Mouse (Mus musculus): ENCODE results near the gene Depdc7. TPM values are rescaled to one million over a fixed set of nuclear protein-coding genes. Genes with fewer than 3 reads are reported as not detected.

Gene Depdc7
- polyA plus RNA-seq, 1 experiment from 2014 or later, result 8.1 TPM

GRCm38 (mm10) chr2:104743160-104743559, 482 bp upstream of the Depdc7 start:
- DNase-seq (ENCODE audit: low spot score), result no peak
- Histone ChIP-seq H3K9ac (ENCODE audit: low read depth, low read length) (peak overlapping the region; percentile 79; the same call in 1 of the 2 replicates), H3K4me3 (ENCODE audit: low read depth, low read length) (peak overlapping the region; percentile 71), H3K9me3 (ENCODE audit: control insufficient read depth, low read length) (no peaks in the 10 kb centered on the region), H3K27me3 (replicated peaks; ENCODE audit: control insufficient read depth, insufficient read depth, low read length) (peaks cover 11% of the 10 kb centered on the region; the same call in 1 of the 2 replicates), H3K36me3 (ENCODE audit: control insufficient read depth, insufficient read depth, low read length) (no peaks in the 10 kb centered on the region), H3K4me1 (ENCODE audit: control insufficient read depth, insufficient read depth, low read length) (peaks cover 8% of the 10 kb centered on the region; the same call in 1 of the 2 replicates), H3K27ac (replicated peaks; ENCODE audit: low read depth, low read length) (no peak overlapping the region), H3K4me2 (ENCODE audit: low read depth, low read length) (peak overlapping the region; percentile 92)
- 20% methylated on average over 7 of the region's 7 CpGs for WGBS
- no peak for ATAC-seq (ENCODE audit: low read depth)

- Histone ChIP-seq H3K36me3 (ENCODE audit: control insufficient read depth, insufficient read depth, low read length) (no peaks in the 10 kb centered on the region), H3K4me1 (ENCODE audit: control insufficient read depth, insufficient read depth, low read length) (peaks cover 8% of the 10 kb centered on the region; the same call in 1 of the 2 replicates), H3K4me2 (ENCODE audit: low read depth, low read length) (peak overlapping the region; percentile 92), H3K4me3 (ENCODE audit: low read depth, low read length) (peak overlapping the region; percentile 71), H3K9me3 (ENCODE audit: control insufficient read depth, low read length) (no peaks in the 10 kb centered on the region), H3K9ac (ENCODE audit: low read depth, low read length) (peak overlapping the region; percentile 79), H3K27me3 (replicated peaks; ENCODE audit: control insufficient read depth, insufficient read depth, low read length) (peaks cover 11% of the 10 kb centered on the region; the same call in 1 of the 2 replicates), H3K27ac (replicated peaks; ENCODE audit: low read depth, low read length) (no peak overlapping the region)
- DNase-seq (ENCODE audit: low spot score), result peak; percentile 38
- no peak for ATAC-seq (ENCODE audit: low read depth)
- WGBS, result 5% methylated on average over 37 of the region's 46 CpGs
Measured at GRCm38 (mm10) chr2:104741896-104742740, 560 bp downstream of the Depdc7 start.

- no peak overlapping the region for H3K9ac ChIP-seq (ENCODE audit: low read depth, low read length)
- peaks cover 11% of the 10 kb centered on the region; the same call in 1 of the 2 replicates for H3K27me3 ChIP-seq (replicated peaks; ENCODE audit: control insufficient read depth, insufficient read depth, low read length)
- DNase-seq (ENCODE audit: low spot score) (peak; percentile 41), ATAC-seq (ENCODE audit: low read depth) (no peak)
- H3K27ac ChIP-seq (replicated peaks; ENCODE audit: low read depth, low read length), result no peak overlapping the region
- H3K9me3 ChIP-seq (ENCODE audit: control insufficient read depth, low read length), result no peaks in the 10 kb centered on the region
- no peak overlapping the region for H3K4me3 ChIP-seq (ENCODE audit: low read depth, low read length)
- peaks cover 8% of the 10 kb centered on the region; the same call in 1 of the 2 replicates for H3K4me1 ChIP-seq (ENCODE audit: control insufficient read depth, insufficient read depth, low read length)
- no peaks in the 10 kb centered on the region for H3K36me3 ChIP-seq (ENCODE audit: control insufficient read depth, insufficient read depth, low read length)
- H3K4me2 ChIP-seq (ENCODE audit: low read depth, low read length), result peak overlapping the region; percentile 20
- 30% methylated on average over 7 of the region's 7 CpGs for WGBS
Measured at GRCm38 (mm10) chr2:104741015-104741758, 1.5 kb downstream of the Depdc7 start.

- WGBS, result 54% methylated on average over 7 of the region's 7 CpGs
- no peak for DNase-seq (ENCODE audit: low spot score)
- Histone ChIP-seq H3K9ac (ENCODE audit: low read depth, low read length) (no peak overlapping the region), H3K4me2 (ENCODE audit: low read depth, low read length) (no peak overlapping the region), H3K9me3 (ENCODE audit: control insufficient read depth, low read length) (no peaks in the 10 kb centered on the region), H3K4me3 (ENCODE audit: low read depth, low read length) (no peak overlapping the region), H3K27ac (replicated peaks; ENCODE audit: low read depth, low read length) (no peak overlapping the region), H3K4me1 (ENCODE audit: control insufficient read depth, insufficient read depth, low read length) (peaks cover 8% of the 10 kb centered on the region; the same call in 1 of the 2 replicates), H3K36me3 (ENCODE audit: control insufficient read depth, insufficient read depth, low read length) (no peaks in the 10 kb centered on the region), H3K27me3 (replicated peaks; ENCODE audit: control insufficient read depth, insufficient read depth, low read length) (peaks cover 11% of the 10 kb centered on the region; the same call in 1 of the 2 replicates)
- ATAC-seq (ENCODE audit: low read depth), result no peak
Measured at GRCm38 (mm10) chr2:104740248-104740949, 2.3 kb downstream of the Depdc7 start.

GRCm38 (mm10) chr2:104739691-104740090, 3.0 kb downstream of the Depdc7 start:
- Histone ChIP-seq H3K36me3 (ENCODE audit: control insufficient read depth, insufficient read depth, low read length) (no peaks in the 10 kb centered on the region), H3K9ac (ENCODE audit: low read depth, low read length) (no peak overlapping the region), H3K27me3 (replicated peaks; ENCODE audit: control insufficient read depth, insufficient read depth, low read length) (peaks cover 11% of the 10 kb centered on the region; the same call in 1 of the 2 replicates), H3K27ac (replicated peaks; ENCODE audit: low read depth, low read length) (no peak overlapping the region), H3K9me3 (ENCODE audit: control insufficient read depth, low read length) (no peaks in the 10 kb centered on the region), H3K4me3 (ENCODE audit: low read depth, low read length) (no peak overlapping the region), H3K4me2 (ENCODE audit: low read depth, low read length) (no peak overlapping the region), H3K4me1 (ENCODE audit: control insufficient read depth, insufficient read depth, low read length) (peaks cover 8% of the 10 kb centered on the region; the same call in 1 of the 2 replicates)
- WGBS, result 88% methylated on average over 2 of the region's 2 CpGs
- ATAC-seq (ENCODE audit: low read depth), result no peak
- DNase-seq (ENCODE audit: low spot score), result no peak

GRCm38 (mm10) chr2:104736241-104736640, 6.4 kb downstream of the Depdc7 start:
- Histone ChIP-seq H3K27me3 (replicated peaks; ENCODE audit: control insufficient read depth, insufficient read depth, low read length) (0 out of 2 replicates have a peak, but pooled peaks cover 2% of the 10 kb centered on the region), H3K4me1 (ENCODE audit: control insufficient read depth, insufficient read depth, low read length) (peaks cover 1% of the 10 kb centered on the region; the same call in 1 of the 2 replicates), H3K9ac (ENCODE audit: low read depth, low read length) (no peak overlapping the region), H3K27ac (replicated peaks; ENCODE audit: low read depth, low read length) (no peak overlapping the region), H3K4me2 (ENCODE audit: low read depth, low read length) (no peak overlapping the region), H3K36me3 (ENCODE audit: control insufficient read depth, insufficient read depth, low read length) (no peaks in the 10 kb centered on the region), H3K9me3 (ENCODE audit: control insufficient read depth, low read length) (no peaks in the 10 kb centered on the region), H3K4me3 (ENCODE audit: low read depth, low read length) (no peak overlapping the region)
- 59% methylated on average over 7 of the region's 7 CpGs for WGBS
- DNase-seq (ENCODE audit: low spot score), result peak; percentile 22
- ATAC-seq (ENCODE audit: low read depth), result no peak; the same call in 1 of the 2 replicates

GRCm38 (mm10) chr2:104732562-104733256, 10.0 kb downstream of the Depdc7 start:
- no peak for DNase-seq (ENCODE audit: low spot score)

More at GRCm38 (mm10) chr2:104732562-104733256, 10.0 kb downstream of the Depdc7 start:
- ATAC-seq (ENCODE audit: low read depth), result no peak
- H3K4me1 ChIP-seq (ENCODE audit: control insufficient read depth, insufficient read depth, low read length), result no peaks in the 10 kb centered on the region
- H3K27ac ChIP-seq (replicated peaks; ENCODE audit: low read depth, low read length), result no peak overlapping the region
- H3K36me3 ChIP-seq (ENCODE audit: control insufficient read depth, insufficient read depth, low read length), result no peaks in the 10 kb centered on the region
- WGBS, result 72% methylated on average over 7 of the region's 7 CpGs
- H3K9me3 ChIP-seq (ENCODE audit: control insufficient read depth, low read length), result no peaks in the 10 kb centered on the region
- H3K27me3 ChIP-seq (replicated peaks; ENCODE audit: control insufficient read depth, insufficient read depth, low read length), result no peaks in the 10 kb centered on the region
- H3K9ac ChIP-seq (ENCODE audit: low read depth, low read length), result no peak overlapping the region
- no peak overlapping the region for H3K4me2 ChIP-seq (ENCODE audit: low read depth, low read length)
- no peak overlapping the region for H3K4me3 ChIP-seq (ENCODE audit: low read depth, low read length)
